In genomic region chr1:168324306-168325085, GRCm38 (mm10) we compare ENCODE assay signal across 17 mouse cellular contexts.
A peak's percentile ranks its signal among the peaks of the same experiment; 100 is the strongest.
DNase-seq lines count a peak whose midpoint lies in the region; ATAC-seq lines count a peak whose summit lies in the region.
"Had no signal": no experiment of that assay in that cellular context is flagged by ENCODE, and none has a peak within 500 bp of the region (broad histone marks: within the 10 kb centered on the region; RNA-seq: fewer than 3 reads in every experiment).

No protein-coding gene starts in this region.

- intact Hi-C loops in heart, postnatal 25 days (cut with DNase I), result no loop called here

- H3K4me3 ChIP-seq in megakaryocyte, embryonic 14.5 days (replicated peaks), result peak overlapping the region; percentile 2
- no peak overlapping the region for H3K4me3 ChIP-seq in limb, embryonic 10.5 days
- H3K4me3 ChIP-seq: heart, embryonic 12.5 days had no signal

- H3K27ac ChIP-seq in limb, embryonic 10.5 days, result peak overlapping the region; percentile 47

- H3K27me3 ChIP-seq in megakaryocyte, embryonic 14.5 days (replicated peaks), result no peaks in the 10 kb centered on the region
- no peaks in the 10 kb centered on the region for H3K27me3 ChIP-seq in limb, embryonic 10.5 days (ENCODE audit: low read depth, poor library complexity, severe bottlenecking)
- H3K27me3 ChIP-seq: heart, embryonic 12.5 days; Patski had no signal

- peaks cover 60% of the 10 kb centered on the region for H3K36me3 ChIP-seq in megakaryocyte, embryonic 14.5 days (replicated peaks; ENCODE audit: low read length)
- H3K36me3 ChIP-seq in limb, embryonic 10.5 days, result peaks cover 20% of the 10 kb centered on the region; the same call in 1 of the 2 replicates

- H3K9me3 ChIP-seq in megakaryocyte, embryonic 14.5 days, result no peaks in the 10 kb centered on the region
- H3K9me3 ChIP-seq in limb, embryonic 10.5 days (replicated peaks), result no peaks in the 10 kb centered on the region
- H3K9me3 ChIP-seq: heart, embryonic 12.5 days had no signal

- H3K4me1 ChIP-seq in megakaryocyte, embryonic 14.5 days, result peaks cover 96% of the 10 kb centered on the region
- H3K4me1 ChIP-seq in limb, embryonic 10.5 days, result peaks cover 65% of the 10 kb centered on the region

- 70% methylated on average over 7 of the region's 7 CpGs for WGBS in limb, embryonic 10.5 days

- ATAC-seq in megakaryocyte, adult 5-6 weeks (ENCODE audit: poor library complexity, severe bottlenecking), result no peak
- ATAC-seq: Patski had no signal

- peak; percentile 69 for DNase-seq in heart, adult 11 months
- DNase-seq in heart, postnatal 25 days (ENCODE audit: low spot score), result no peak
- DNase-seq in limb, embryonic 10.5 days (ENCODE audit: low spot score), result no peak
- DNase-seq in frontal cortex, adult 2 months (ENCODE audit: extremely low spot score in 1 of 2, low spot score in 1 of 2), result no peak
- DNase-seq in left cerebral cortex, adult 11 months (ENCODE audit: low spot score), result no peak
- DNase-seq: B cell, adult 2 months; cerebellum, postnatal 36 days; gastrocnemius, postnatal 14 days; kidney, adult 11 months; kidney, postnatal 36 days; lung, adult 18-20 months; lung, postnatal 36 days; thymus, postnatal 4 days had no signal
